Mouse (Mus musculus): Measurements from ENCODE around the gene Myct1.

- TF ChIP-seq CTCF (IDR thresholded peaks at IDR 0.05; ENCODE audit: low read depth) (no peak), EP300 (IDR thresholded peaks at IDR 0.05; ENCODE audit: low read depth) (no peak)
These were observed 3.0 kb downstream of the Myct1 start for GRCm38 (mm10) chr10:5596559-5596958.
